Mouse (Mus musculus): ENCODE measurements around the gene Hic1. TPM values are rescaled to one million over a fixed set of nuclear protein-coding genes. Genes with fewer than 3 reads are reported as not detected.
"Not testable (repeated sequence)": the region's sequence is repeated elsewhere in the genome, so short reads cannot be mapped to it uniquely, and the experiment has no call there.

The Hic1 gene
- polyA plus RNA-seq, 1 experiment: 20.7 TPM

DNA sequence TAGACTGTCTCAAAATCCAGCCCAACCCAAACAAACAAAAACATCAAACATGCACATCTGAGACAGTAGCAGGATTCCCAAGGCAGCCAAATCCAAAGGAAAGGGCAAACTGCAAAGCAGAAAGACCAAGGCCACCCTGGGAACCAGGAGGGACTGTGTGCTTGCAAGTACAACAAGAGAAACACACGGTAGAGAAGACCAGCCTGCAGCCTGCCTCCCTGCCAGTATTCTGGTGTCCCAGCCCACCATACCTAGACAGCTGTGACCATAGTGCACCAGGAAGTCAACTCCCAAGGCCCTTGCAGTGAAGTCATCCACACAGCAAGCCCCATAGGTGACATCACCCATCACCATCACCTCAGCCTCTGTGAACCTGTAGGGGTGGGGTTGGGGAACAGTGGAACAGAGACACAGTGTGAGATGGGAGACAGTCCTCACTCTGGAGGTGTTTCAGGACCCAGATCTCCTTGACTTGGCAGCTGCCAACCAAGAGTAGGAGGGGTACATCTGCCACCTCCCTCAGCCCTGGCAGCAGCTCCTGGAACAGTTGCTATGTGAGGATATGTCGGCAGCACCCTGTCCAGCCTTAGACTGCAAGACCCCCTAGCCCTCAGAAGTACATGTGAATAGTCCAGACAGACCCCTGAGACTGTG, 14.7 kb upstream of the Hic1 start:
- Histone ChIP-seq H3K27ac (ENCODE audit: insufficient read depth, low read length) (peak overlapping the region; percentile 45; the same call in 1 of the 2 replicates), H3K4me3 (ENCODE audit: insufficient read depth, low read length) (no peak overlapping the region), H3K4me1 (ENCODE audit: control insufficient read depth, insufficient read depth, low read length) (peaks cover 10% of the 10 kb centered on the region)
- TF ChIP-seq CTCF (IDR thresholded peaks at IDR 0.05; ENCODE audit: borderline replicate concordance, insufficient read depth, low read length) (no peak), POLR2A (IDR thresholded peaks at IDR 0.05; ENCODE audit: low read depth, low read length) (no peak)

GRCm38 (mm10) chr11:75178672-75179208, 9.4 kb upstream of the Hic1 start, which contains the start of gene Ovca2:
TSS of gene Ovca2 (minus strand) at chr11:75178835.
- Histone ChIP-seq H3K4me3 (ENCODE audit: insufficient read depth, low read length) (peak within 1 kb of the TSS; percentile 78), H3K27ac (ENCODE audit: insufficient read depth, low read length) (peak within 1 kb of the TSS; percentile 29; the same call in 1 of the 2 replicates), H3K4me1 (ENCODE audit: control insufficient read depth, insufficient read depth, low read length) (peaks cover 6% of the 10 kb centered on the region; the same call in 1 of the 2 replicates)
- TF ChIP-seq POLR2A (IDR thresholded peaks at IDR 0.05; ENCODE audit: low read depth, low read length): peak; percentile 82
- peak; percentile 86 for TF ChIP-seq CTCF (IDR thresholded peaks at IDR 0.05; ENCODE audit: borderline replicate concordance, insufficient read depth, low read length)

- no peak overlapping the region for H3K27ac ChIP-seq (ENCODE audit: insufficient read depth, low read length)
- TF ChIP-seq CTCF (IDR thresholded peaks at IDR 0.05; ENCODE audit: borderline replicate concordance, insufficient read depth, low read length): no peak
- TF ChIP-seq POLR2A (IDR thresholded peaks at IDR 0.05; ENCODE audit: low read depth, low read length): no peak
- H3K4me1 ChIP-seq (ENCODE audit: control insufficient read depth, insufficient read depth, low read length): peaks cover 6% of the 10 kb centered on the region; the same call in 1 of the 2 replicates
- peak overlapping the region; percentile 78 for H3K4me3 ChIP-seq (ENCODE audit: insufficient read depth, low read length)
These were observed 8.7 kb upstream of the Hic1 start for GRCm38 (mm10) chr11:75178011-75178410.

DNA sequence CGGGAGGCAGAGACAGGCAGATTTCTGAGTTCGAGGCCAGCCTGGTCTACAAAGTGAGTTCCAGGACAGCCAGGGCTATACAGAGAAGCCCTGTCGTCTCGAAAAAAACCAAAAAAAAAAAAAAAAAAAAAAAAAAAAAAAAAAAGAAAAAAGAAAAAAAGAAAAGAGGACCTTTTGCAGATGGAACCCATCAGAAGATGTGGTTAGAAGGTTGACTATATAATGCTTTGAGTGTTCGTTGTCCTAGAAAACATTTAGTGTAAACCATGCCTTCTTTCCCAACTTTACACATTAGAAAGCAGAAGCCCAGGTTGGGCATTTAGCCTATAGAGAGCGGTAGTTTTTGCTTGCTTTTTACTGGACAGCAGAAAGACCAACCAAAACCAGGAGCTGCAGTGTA, 5.3 kb upstream of the Hic1 start:
- not testable (repeated sequence) for H3K4me3 ChIP-seq (ENCODE audit: insufficient read depth, low read length); H3K27ac ChIP-seq (ENCODE audit: insufficient read depth, low read length); H3K4me1 ChIP-seq (ENCODE audit: control insufficient read depth, insufficient read depth, low read length)

GRCm38 (mm10) chr11:75173799-75174165, 4.5 kb upstream of the Hic1 start:
- TF ChIP-seq POLR2A (IDR thresholded peaks at IDR 0.05; ENCODE audit: low read depth, low read length): no peak
- no peak for TF ChIP-seq CTCF (IDR thresholded peaks at IDR 0.05; ENCODE audit: borderline replicate concordance, insufficient read depth, low read length)
- no peak overlapping the region for H3K27ac ChIP-seq (ENCODE audit: insufficient read depth, low read length)
- H3K4me3 ChIP-seq (ENCODE audit: insufficient read depth, low read length): peak overlapping the region; percentile 31
- peaks cover 6% of the 10 kb centered on the region; the same call in 1 of the 2 replicates for H3K4me1 ChIP-seq (ENCODE audit: control insufficient read depth, insufficient read depth, low read length)

- TF ChIP-seq POLR2A (IDR thresholded peaks at IDR 0.05; ENCODE audit: low read depth, low read length): 0 out of 2 replicates have a peak, but pooled peaks have one; percentile 30
- TF ChIP-seq CTCF (IDR thresholded peaks at IDR 0.05; ENCODE audit: borderline replicate concordance, insufficient read depth, low read length): no peak
- peak overlapping the region; percentile 31 for H3K4me3 ChIP-seq (ENCODE audit: insufficient read depth, low read length)
- peaks cover 6% of the 10 kb centered on the region; the same call in 1 of the 2 replicates for H3K4me1 ChIP-seq (ENCODE audit: control insufficient read depth, insufficient read depth, low read length)
- H3K27ac ChIP-seq (ENCODE audit: insufficient read depth, low read length): no peak overlapping the region
These were observed 3.9 kb upstream of the Hic1 start for GRCm38 (mm10) chr11:75173095-75173798.

DNA sequence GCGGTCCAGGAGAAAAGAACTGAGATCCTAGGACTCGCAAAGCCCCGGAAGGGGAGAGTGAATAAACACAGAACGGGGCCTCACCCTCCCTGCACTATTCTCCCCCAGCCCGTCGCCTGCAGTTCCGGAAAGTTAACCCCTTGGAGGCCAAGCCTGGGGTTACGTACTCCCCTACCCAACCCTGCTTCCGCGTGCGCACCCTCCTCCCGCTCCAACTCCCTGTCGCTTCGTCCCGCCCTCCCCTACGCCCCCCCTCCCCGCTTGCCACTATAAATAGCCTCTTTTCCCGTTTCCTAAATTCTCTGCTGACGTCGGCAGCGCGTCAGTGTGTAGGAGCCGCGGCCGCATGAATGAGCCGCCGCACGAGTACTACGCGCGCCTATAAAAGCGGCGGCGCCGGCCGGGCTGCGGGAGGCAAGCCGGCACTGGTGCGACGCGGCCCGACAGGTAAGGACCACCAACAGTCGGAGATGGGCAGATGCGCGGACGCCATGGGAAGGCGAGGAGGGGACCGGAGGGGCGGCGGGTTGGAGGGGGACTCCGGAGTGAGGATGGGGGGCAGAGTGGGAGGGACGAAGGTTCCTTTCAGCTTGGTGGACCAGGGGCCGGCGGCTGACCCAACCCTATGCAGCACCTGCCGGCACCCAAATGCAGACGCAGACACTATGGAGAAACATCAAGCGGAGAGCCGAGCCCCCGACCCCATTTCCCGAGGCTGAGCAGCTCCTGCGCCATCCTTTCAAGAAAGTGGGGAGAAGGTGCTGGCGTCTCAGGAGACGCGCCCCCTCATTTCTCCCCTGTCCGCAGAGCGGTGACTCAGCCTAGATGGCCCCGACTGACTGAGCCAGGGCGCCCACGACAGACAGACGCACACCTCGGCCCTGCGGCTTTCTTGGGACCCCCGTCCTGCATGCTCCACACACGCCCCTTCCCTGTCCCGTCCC, 3.1 kb upstream of the Hic1 start:
- no peak for TF ChIP-seq CTCF (IDR thresholded peaks at IDR 0.05; ENCODE audit: borderline replicate concordance, insufficient read depth, low read length)
- TF ChIP-seq POLR2A (IDR thresholded peaks at IDR 0.05; ENCODE audit: low read depth, low read length): peak; percentile 38; the same call in 1 of the 2 replicates
- Histone ChIP-seq H3K27ac (ENCODE audit: insufficient read depth, low read length) (no peak overlapping the region), H3K4me1 (ENCODE audit: control insufficient read depth, insufficient read depth, low read length) (peaks cover 2% of the 10 kb centered on the region; the same call in 1 of the 2 replicates), H3K4me3 (ENCODE audit: insufficient read depth, low read length) (peak overlapping the region; percentile 31)

DNA sequence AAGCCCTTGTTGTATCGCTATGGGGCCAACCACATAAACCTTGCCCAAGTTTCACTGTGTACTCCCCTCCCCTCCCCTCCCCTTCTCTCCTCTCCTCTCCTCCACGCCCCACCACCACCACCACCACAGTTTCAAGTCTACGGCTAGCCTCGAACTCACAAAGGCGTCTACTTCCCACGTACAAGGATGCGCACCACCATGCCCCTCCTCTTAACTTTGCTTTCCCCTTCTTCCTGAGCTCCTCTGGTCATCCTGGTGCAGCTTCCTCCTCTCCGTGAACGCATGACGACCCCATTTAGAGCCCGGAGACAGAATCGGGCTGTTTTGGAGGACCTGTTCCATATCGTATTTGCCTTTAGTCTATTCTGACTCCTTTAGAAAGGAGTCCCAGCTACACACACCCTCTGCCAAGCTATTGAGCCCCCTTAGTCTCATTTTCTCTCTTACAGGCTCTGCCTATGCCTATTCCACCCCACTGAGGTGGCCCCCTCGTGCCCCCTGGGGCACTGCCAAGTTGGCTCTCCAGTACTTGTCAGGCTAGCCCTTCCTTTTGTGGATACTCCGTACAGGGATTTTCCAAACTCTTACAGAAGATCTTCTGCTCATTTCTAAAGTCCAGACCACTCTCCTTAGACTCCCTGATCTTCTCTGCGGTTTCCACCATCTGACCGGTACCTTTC, 2.0 kb upstream of the Hic1 start:
- Histone ChIP-seq H3K4me1 (ENCODE audit: control insufficient read depth, insufficient read depth, low read length) (peaks cover 2% of the 10 kb centered on the region; the same call in 1 of the 2 replicates), H3K4me3 (ENCODE audit: insufficient read depth, low read length) (0 out of 2 replicates have a peak overlapping the region, but pooled peaks have one; percentile 21), H3K27ac (ENCODE audit: insufficient read depth, low read length) (no peak overlapping the region)
- TF ChIP-seq CTCF (IDR thresholded peaks at IDR 0.05; ENCODE audit: borderline replicate concordance, insufficient read depth, low read length) (no peak), POLR2A (IDR thresholded peaks at IDR 0.05; ENCODE audit: low read depth, low read length) (no peak)
